Mouse (Mus musculus) hindbrain, embryonic 11.5 days (tissue): Measurements from ENCODE around the gene Nup210. TPM values are rescaled to one million over a fixed set of nuclear protein-coding genes. Genes with fewer than 3 reads are reported as not detected.

Experiments used
- polyA plus RNA-seq: library from polyadenylated mRNA; unstranded; fragments of >200 nt; fragmentation: Nextera tagmentation; extraction: Ambion mirVana; gene quantifications from 2 replicates; pipeline ENCODE4 v1.2.1, GENCODE M21; 2014

Gene Nup210
- polyA plus RNA-seq, 1 experiment from 2014 or later, result 11.9 TPM

Other genes with a start within 250 kb of the Nup210 start
- 18.5 and 22.4 TPM in 2 replicates for gene Iqsec1, start 128.1 kb downstream of the Nup210 start, polyA plus RNA-seq
- gene Hdac11, start 39.8 kb upstream of the Nup210 start, polyA plus RNA-seq, result 13.2 and 14.5 TPM in 2 replicates
- 30.7 and 36.5 TPM in 2 replicates for gene Fbln2, start 95.6 kb upstream of the Nup210 start, polyA plus RNA-seq